ENCODE assay signal across 9 mouse cellular contexts in genomic region chr2:30285416-30286181, GRCm38 (mm10). TPM values are rescaled to one million over a fixed set of nuclear protein-coding genes. Genes with fewer than 3 reads are reported as not detected.
DNase-seq lines count a peak whose midpoint lies in the region; ATAC-seq lines count a peak whose summit lies in the region.
"Had no signal": no experiment of that assay in that cellular context is flagged by ENCODE, and none has a peak within 500 bp of the region (broad histone marks: within the 10 kb centered on the region; RNA-seq: fewer than 3 reads in every experiment).

No protein-coding gene starts in this region.

- 16% methylated on average over 38 of the region's 38 CpGs for WGBS in embryonic facial prominence, embryonic 12.5 days
- 17% methylated on average over 38 of the region's 38 CpGs for WGBS in hindbrain, embryonic 11.5 days
- WGBS in macrophage (ENCODE audit: missing documents) = 18% methylated on average over 33 of the region's 38 CpGs

- peak overlapping the region; percentile 96 for H3K4me2 ChIP-seq in embryonic facial prominence, embryonic 12.5 days (replicated peaks)
- H3K4me2 ChIP-seq in hindbrain, embryonic 11.5 days (replicated peaks; ENCODE audit: low read depth, low read length) = peak overlapping the region; percentile 83

- H3K27ac ChIP-seq in embryonic facial prominence, embryonic 12.5 days = peak overlapping the region; percentile 74; the same call in 1 of the 2 replicates
- no peak overlapping the region for H3K27ac ChIP-seq in hindbrain, embryonic 11.5 days (ENCODE audit: low read depth, low read length)
- H3K27ac ChIP-seq in macrophage = peak overlapping the region; percentile 39; the same call in 1 of the 2 replicates

- H3K36me3 ChIP-seq in embryonic facial prominence, embryonic 12.5 days = 0 out of 2 replicates have a peak, but pooled peaks cover 4% of the 10 kb centered on the region
- H3K36me3 ChIP-seq in hindbrain, embryonic 11.5 days (ENCODE audit: control insufficient read depth, insufficient read depth, low read length) = no peaks in the 10 kb centered on the region
- no peaks in the 10 kb centered on the region for H3K36me3 ChIP-seq in macrophage (ENCODE audit: inconsistent target)

- peak; percentile 8 for DNase-seq in embryo, embryonic 11 days
- no peak for DNase-seq in embryo, embryonic 10.5 days (ENCODE audit: low spot score)
- DNase-seq in B cell, adult 2 months = peak; percentile 5 to 10
- DNase-seq in hindbrain, embryonic 11.5 days (ENCODE audit: low spot score) = no peak
- DNase-seq in testis, postnatal 14 days (ENCODE audit: low spot score) = peak; percentile 53
- DNase-seq in gastrocnemius, postnatal 36 days = no peak

- peak overlapping the region; percentile 99 for H3K4me3 ChIP-seq in embryonic facial prominence, embryonic 12.5 days
- H3K4me3 ChIP-seq in hindbrain, embryonic 11.5 days (ENCODE audit: low read depth, low read length) = peak overlapping the region; percentile 86
- peak overlapping the region; percentile 86 for H3K4me3 ChIP-seq in macrophage (ENCODE audit: inconsistent target)

- H3K27me3 ChIP-seq in embryonic facial prominence, embryonic 12.5 days = no peaks in the 10 kb centered on the region
- H3K27me3 ChIP-seq in hindbrain, embryonic 11.5 days (ENCODE audit: control insufficient read depth, insufficient read depth, low read length) = no peaks in the 10 kb centered on the region

- H3K79me2 ChIP-seq in macrophage (ENCODE audit: inconsistent target) = peaks cover 61% of the 10 kb centered on the region

- no peaks in the 10 kb centered on the region for H3K9me3 ChIP-seq in embryonic facial prominence, embryonic 12.5 days
- H3K9me3 ChIP-seq in hindbrain, embryonic 11.5 days (ENCODE audit: control insufficient read depth, low read length) = no peaks in the 10 kb centered on the region

- intact Hi-C loops in gastrocnemius, postnatal 36 days (cut with DNase I) = no loop called here

- peak overlapping the region; percentile 91 for H3K9ac ChIP-seq in embryonic facial prominence, embryonic 12.5 days
- H3K9ac ChIP-seq in hindbrain, embryonic 11.5 days (ENCODE audit: low read depth, low read length) = peak overlapping the region; percentile 64

- peaks cover 18% of the 10 kb centered on the region for H3K4me1 ChIP-seq in embryonic facial prominence, embryonic 12.5 days
- H3K4me1 ChIP-seq in hindbrain, embryonic 11.5 days (replicated peaks; ENCODE audit: control insufficient read depth, insufficient read depth, low read length) = peaks cover 7% of the 10 kb centered on the region; the same call in 1 of the 2 replicates

- ATAC-seq in embryonic facial prominence, embryonic 12.5 days (ENCODE audit: insufficient number of reproducible peaks, insufficient read depth, low FRiP score, low TSS enrichment) = peak; percentile 66
- peak; percentile 73 for ATAC-seq in hindbrain, embryonic 11.5 days (ENCODE audit: low FRiP score)

RNA-seq across cellular contexts. Expression of gene Dolk, which starts 0.5 kb away (rescaled TPM):
- 29.6 and 31.0 TPM in 2 replicates for polyA plus RNA-seq in embryonic facial prominence, embryonic 12.5 days (2016; fragmentation: Nextera tagmentation; extraction: Ambion mirVana)
- 24.0 and 24.1 TPM in 2 replicates for polyA plus RNA-seq in hindbrain, embryonic 11.5 days (2014; fragmentation: Nextera tagmentation; extraction: Ambion mirVana)
- 1 to 10 TPM; 1.1 to 7.8 (median 4.4) TPM for total RNA-seq in macrophage (2018; cell fraction: chromatin; rRNA removed)
- total RNA-seq in macrophage (2018; cell fraction: cytosol; rRNA removed) = 10 to 100 TPM in 25 of 26 experiments, 1 to 10 TPM in 1; 9.5 to 26.0 (median 15.4) TPM
- 10 to 100 TPM in 24 of 26 experiments, 1 to 10 TPM in 2; 4.8 to 27.5 (median 16.7) TPM for total RNA-seq in macrophage (2018; cell fraction: nucleus; rRNA removed)
- 13.1 to 21.9 TPM (median 15.9 TPM) in 3 replicates for polyA plus RNA-seq in macrophage (2018)
- 10 to 100 TPM; 20.9 to 21.2 TPM for total RNA-seq in gastrocnemius, postnatal 36 days (2021)

RNA-seq across cellular contexts. Expression of gene Nup188, which starts 0.6 kb away (rescaled TPM):
- polyA plus RNA-seq in embryonic facial prominence, embryonic 12.5 days (2016; fragmentation: Nextera tagmentation; extraction: Ambion mirVana) = 37.2 and 37.4 TPM in 2 replicates
- 44.5 and 49.9 TPM in 2 replicates for polyA plus RNA-seq in hindbrain, embryonic 11.5 days (2014; fragmentation: Nextera tagmentation; extraction: Ambion mirVana)
- 100 to 1,000 TPM in 1 of 26 experiments, 10 to 100 TPM in 25; 21.9 to 112 (median 45.9) TPM for total RNA-seq in macrophage (2018; cell fraction: chromatin; rRNA removed)
- total RNA-seq in macrophage (2018; cell fraction: cytosol; rRNA removed) = 10 to 100 TPM in 25 of 26 experiments, 1 to 10 TPM in 1; 8.9 to 19.7 (median 14.0) TPM
- 10 to 100 TPM; 14.5 to 56.4 (median 21.3) TPM for total RNA-seq in macrophage (2018; cell fraction: nucleus; rRNA removed)
- polyA plus RNA-seq in macrophage (2018) = 11.2 to 26.1 TPM (median 14.0 TPM) in 3 replicates
- 1 to 10 TPM; 6.9 to 9.1 TPM for total RNA-seq in gastrocnemius, postnatal 36 days (2021)

RNA-seq across cellular contexts. Expression of gene Gm28038, which starts 4.8 kb away (rescaled TPM):
- not detected in 2 replicates for polyA plus RNA-seq in embryonic facial prominence, embryonic 12.5 days (2016; fragmentation: Nextera tagmentation; extraction: Ambion mirVana)
- not detected in 2 replicates for polyA plus RNA-seq in hindbrain, embryonic 11.5 days (2014; fragmentation: Nextera tagmentation; extraction: Ambion mirVana)
- total RNA-seq in macrophage (2018; cell fraction: chromatin; rRNA removed) = 1 to 10 TPM in 2 of 26 experiments, not detected in 24; 4.4 to 4.9 TPM
- total RNA-seq in macrophage (2018; cell fraction: cytosol; rRNA removed) = not detected
- not detected for total RNA-seq in macrophage (2018; cell fraction: nucleus; rRNA removed)
- polyA plus RNA-seq in macrophage (2018) = 15.9 TPM in 1 of 3 replicates, not detected in the others
- not detected for total RNA-seq in gastrocnemius, postnatal 36 days (2021)
- total RNA-seq: heart, adult 18-20 months had no signal

RNA-seq across cellular contexts. Expression of gene Phyhd1, which starts 19.6 kb away (rescaled TPM):
- 3.5 and 3.8 TPM in 2 replicates for polyA plus RNA-seq in embryonic facial prominence, embryonic 12.5 days (2016; fragmentation: Nextera tagmentation; extraction: Ambion mirVana)
- polyA plus RNA-seq in hindbrain, embryonic 11.5 days (2014; fragmentation: Nextera tagmentation; extraction: Ambion mirVana) = 4.2 and 5.6 TPM in 2 replicates
- total RNA-seq in macrophage (2018; cell fraction: chromatin; rRNA removed) = 100 to 1,000 TPM in 16 of 26 experiments, 10 to 100 TPM in 10; 51.1 to 446 (median 182) TPM
- total RNA-seq in macrophage (2018; cell fraction: cytosol; rRNA removed) = 10 to 100 TPM; 10.7 to 53.2 (median 26.1) TPM
- total RNA-seq in macrophage (2018; cell fraction: nucleus; rRNA removed) = 100 to 1,000 TPM in 13 of 26 experiments, 10 to 100 TPM in 13; 35.7 to 247 (median 87.5) TPM
- polyA plus RNA-seq in macrophage (2018) = 8.0 to 16.8 TPM (median 13.0 TPM) in 3 replicates
- 10 to 100 TPM; 18.6 to 20.1 TPM for total RNA-seq in gastrocnemius, postnatal 36 days (2021)

RNA-seq across cellular contexts. Expression of gene Gm28035, which starts 45.2 kb away (rescaled TPM):
- polyA plus RNA-seq in embryonic facial prominence, embryonic 12.5 days (2016; fragmentation: Nextera tagmentation; extraction: Ambion mirVana) = 0.09 and 0.14 TPM in 2 replicates
- 0.06 and 0.07 TPM in 2 replicates for polyA plus RNA-seq in hindbrain, embryonic 11.5 days (2014; fragmentation: Nextera tagmentation; extraction: Ambion mirVana)
- total RNA-seq in macrophage (2018; cell fraction: chromatin; rRNA removed) = 10 to 100 TPM in 19 of 26 experiments, 1 to 10 TPM in 7; 5.5 to 19.9 (median 13.9) TPM
- total RNA-seq in macrophage (2018; cell fraction: cytosol; rRNA removed) = 1 to 10 TPM in 3 of 26 experiments, under 1 TPM in 19, not detected in 4; 0.04 to 1.2 (median 0.14) TPM
- 10 to 100 TPM in 3 of 26 experiments, 1 to 10 TPM in 23; 1.9 to 12.2 (median 5.4) TPM for total RNA-seq in macrophage (2018; cell fraction: nucleus; rRNA removed)
- polyA plus RNA-seq in macrophage (2018) = 0.17 to 0.26 TPM (median 0.21 TPM) in 3 replicates
- total RNA-seq in gastrocnemius, postnatal 36 days (2021) = 1 to 10 TPM in 1 of 2 experiments, under 1 TPM in 1; 0.99 to 2.0 TPM

Comparison
In these comparisons a context has a peak if more than half of its experiments do, and no peak if none do; other contexts are left out.
1. DNase-seq: peak in embryo, embryonic 11 days (single experiment), B cell, adult 2 months (2 of 2) and testis, postnatal 14 days (single experiment); none in embryo, embryonic 10.5 days (single experiment), hindbrain, embryonic 11.5 days (single experiment) and gastrocnemius, postnatal 36 days (0 of 2).
2. Peak in every context shown above with its lines, with median percentiles within 50 percentile points of each other: H3K4me3 ChIP-seq.